Mouse (Mus musculus): ENCODE results near the gene Klk6. TPM values are rescaled to one million over a fixed set of nuclear protein-coding genes. Genes with fewer than 3 reads are reported as not detected.

The Klk6 gene
- polyA plus RNA-seq, 1 experiment from 2014 or later: 23.9 TPM

DNA sequence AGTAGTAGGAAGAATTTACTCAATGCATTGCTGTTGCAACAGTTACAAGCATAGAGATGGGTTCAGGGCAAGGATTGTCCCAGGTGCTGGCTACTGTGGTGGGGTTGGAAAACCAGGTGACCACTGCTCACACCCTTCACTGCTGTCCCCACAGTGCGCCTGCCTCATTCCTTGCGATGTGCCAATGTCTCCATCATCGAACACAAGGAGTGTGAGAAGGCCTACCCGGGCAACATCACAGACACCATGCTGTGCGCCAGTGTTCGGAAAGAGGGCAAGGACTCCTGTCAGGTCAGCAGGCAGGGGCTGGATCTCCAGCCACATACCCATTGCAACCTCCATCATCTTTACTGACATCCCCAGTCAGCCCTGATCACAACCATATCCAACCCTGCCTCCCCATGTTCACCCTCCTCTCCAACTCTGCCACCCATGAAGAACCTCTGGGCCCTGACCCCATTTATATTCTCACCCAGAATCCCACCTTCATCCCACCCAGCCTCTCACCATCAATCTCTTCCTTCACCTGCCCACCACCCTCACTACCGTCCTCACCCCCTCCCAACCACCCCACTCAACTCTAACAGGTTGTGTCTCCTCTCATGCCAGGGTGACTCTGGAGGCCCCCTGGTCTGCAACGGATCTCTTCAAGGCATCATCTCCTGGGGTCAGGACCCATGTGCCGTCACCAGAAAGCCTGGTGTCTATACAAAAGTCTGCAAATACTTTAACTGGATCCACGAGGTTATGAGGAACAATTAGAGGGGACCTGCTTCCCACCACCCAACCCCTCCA is 45.9 kb upstream of the Klk6 start:
- Histone ChIP-seq H3K27me3 (ENCODE audit: control insufficient read depth, insufficient read depth, low read length) (no peaks in the 10 kb centered on the region; the same call in 1 of the 2 replicates), H3K4me3 (ENCODE audit: low read depth, low read length) (no peak overlapping the region), H3K9ac (ENCODE audit: low read length) (no peak overlapping the region), H3K36me3 (ENCODE audit: control insufficient read depth, insufficient read depth, low read length) (no peaks in the 10 kb centered on the region), H3K27ac (replicated peaks) (no peak overlapping the region), H3K4me1 (replicated peaks; ENCODE audit: control insufficient read depth, insufficient read depth) (peaks cover 3% of the 10 kb centered on the region; the same call in 1 of the 2 replicates), H3K4me2 (replicated peaks; ENCODE audit: low read depth) (no peak overlapping the region), H3K9me3 (ENCODE audit: control insufficient read depth, low read length) (no peaks in the 10 kb centered on the region)
- WGBS: 87% methylated on average over 10 of the region's 10 CpGs
- TF ChIP-seq EP300 (optimal IDR thresholded peaks at IDR 0.05): no peak
- no peak for TF ChIP-seq CTCF (IDR thresholded peaks at IDR 0.05; ENCODE audit: low read depth)
- ATAC-seq (ENCODE audit: low FRiP score, low TSS enrichment) (no peak), DNase-seq (ENCODE audit: low spot score) (peak; percentile 8)

DNA sequence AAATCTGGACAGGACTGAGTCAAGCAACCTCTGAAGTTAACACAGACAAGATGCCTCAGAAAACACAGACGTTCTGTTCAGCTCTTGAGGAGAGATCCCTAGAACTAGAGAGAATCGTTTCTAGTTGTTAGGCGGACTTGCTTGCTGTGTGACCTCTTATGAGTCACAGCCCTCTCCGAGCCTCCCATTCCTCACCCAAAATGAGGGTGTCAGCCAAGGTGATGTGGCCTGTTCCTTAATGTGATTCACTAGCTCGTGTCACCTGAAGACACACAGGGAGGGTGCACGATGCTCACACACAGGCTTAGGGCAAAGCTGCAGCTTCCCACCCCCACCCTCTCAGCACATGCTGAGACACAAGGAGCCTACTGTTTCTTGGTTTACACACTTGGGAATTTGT is 44.1 kb upstream of the Klk6 start:
- no peak; the same call in 1 of the 2 replicates for ATAC-seq (ENCODE audit: low FRiP score, low TSS enrichment)
- Histone ChIP-seq H3K36me3 (ENCODE audit: control insufficient read depth, insufficient read depth, low read length) (no peaks in the 10 kb centered on the region), H3K4me1 (replicated peaks; ENCODE audit: control insufficient read depth, insufficient read depth) (peaks cover 3% of the 10 kb centered on the region; the same call in 1 of the 2 replicates), H3K4me3 (ENCODE audit: low read depth, low read length) (no peak overlapping the region), H3K4me2 (replicated peaks; ENCODE audit: low read depth) (peak overlapping the region; percentile 27; the same call in 1 of the 2 replicates), H3K9ac (ENCODE audit: low read length) (no peak overlapping the region), H3K27me3 (ENCODE audit: control insufficient read depth, insufficient read depth, low read length) (no peaks in the 10 kb centered on the region; the same call in 1 of the 2 replicates), H3K27ac (replicated peaks) (peak overlapping the region; percentile 80), H3K9me3 (ENCODE audit: control insufficient read depth, low read length) (no peaks in the 10 kb centered on the region)
- no peak for DNase-seq (ENCODE audit: low spot score)
- 46% methylated on average over 6 of the region's 6 CpGs for WGBS
- TF ChIP-seq EP300 (optimal IDR thresholded peaks at IDR 0.05): peak; percentile 9
- TF ChIP-seq CTCF (IDR thresholded peaks at IDR 0.05; ENCODE audit: low read depth): no peak

DNA sequence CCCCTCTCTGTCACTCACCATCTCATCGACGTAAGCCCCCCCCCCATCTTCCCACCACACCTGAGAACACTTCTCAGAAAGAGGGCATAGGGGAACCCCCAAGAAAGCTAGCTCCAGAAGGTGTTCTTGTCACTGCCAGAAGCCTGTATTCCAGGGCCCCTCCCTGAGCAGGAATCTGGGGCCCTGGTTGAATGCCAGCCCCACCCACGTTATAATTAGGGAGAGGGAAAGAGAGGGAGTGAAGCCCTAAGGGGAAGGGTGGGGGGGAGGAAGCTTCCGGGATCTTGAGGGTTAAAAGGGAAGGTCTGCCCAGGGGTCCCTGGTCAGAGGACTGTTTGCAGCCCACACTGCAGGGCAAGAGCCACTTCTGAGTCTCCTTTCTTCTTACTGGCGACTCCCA is 43.6 kb upstream of the Klk6 start, which contains the start of gene Klk10:
TSS of gene Klk10 (plus strand) at position 290 of the 400 bp plus-strand sequence.
- TF ChIP-seq CTCF (IDR thresholded peaks at IDR 0.05; ENCODE audit: low read depth): no peak
- peak; percentile 28 for TF ChIP-seq EP300 (optimal IDR thresholded peaks at IDR 0.05)
- Histone ChIP-seq H3K9me3 (ENCODE audit: control insufficient read depth, low read length) (no peaks in the 10 kb centered on the region), H3K9ac (ENCODE audit: low read length) (no peak within 1 kb of the TSS), H3K27me3 (ENCODE audit: control insufficient read depth, insufficient read depth, low read length) (no peaks in the 10 kb centered on the region; the same call in 1 of the 2 replicates), H3K4me2 (replicated peaks; ENCODE audit: low read depth) (peak within 1 kb of the TSS; percentile 27), H3K27ac (replicated peaks) (peak within 1 kb of the TSS; percentile 80), H3K4me1 (replicated peaks; ENCODE audit: control insufficient read depth, insufficient read depth) (peaks cover 3% of the 10 kb centered on the region; the same call in 1 of the 2 replicates), H3K4me3 (ENCODE audit: low read depth, low read length) (no peak within 1 kb of the TSS), H3K36me3 (ENCODE audit: control insufficient read depth, insufficient read depth, low read length) (no peaks in the 10 kb centered on the region)
- DNase-seq (ENCODE audit: low spot score): peak; percentile 18
- peak; percentile 22; the same call in 1 of the 2 replicates for ATAC-seq (ENCODE audit: low FRiP score, low TSS enrichment)
- WGBS: 37% methylated on average over 5 of the region's 5 CpGs

DNA sequence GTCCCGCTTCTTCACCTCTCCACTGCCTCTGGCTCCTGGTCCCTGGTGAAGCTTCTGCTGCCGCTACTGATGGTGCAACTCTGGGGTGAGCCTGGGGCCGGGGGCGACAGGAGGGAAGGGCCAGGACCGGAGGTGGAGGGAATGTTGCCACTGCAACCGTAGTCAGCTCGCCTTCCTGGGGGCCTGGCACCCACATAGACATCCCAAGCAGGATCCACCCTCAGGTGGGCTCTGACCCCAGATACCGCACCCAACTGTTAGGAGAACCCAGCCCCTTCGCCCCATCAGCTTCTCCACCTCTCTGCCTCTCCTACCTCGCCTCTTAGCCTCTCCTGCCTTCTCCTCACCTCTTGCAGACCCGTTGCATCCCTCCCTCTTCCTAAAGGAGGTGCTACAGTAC is 42.8 kb upstream of the Klk6 start:
- no peak for ATAC-seq (ENCODE audit: low FRiP score, low TSS enrichment)
- Histone ChIP-seq H3K27ac (replicated peaks) (peak overlapping the region; percentile 80), H3K9ac (ENCODE audit: low read length) (no peak overlapping the region), H3K4me1 (replicated peaks; ENCODE audit: control insufficient read depth, insufficient read depth) (peaks cover 3% of the 10 kb centered on the region; the same call in 1 of the 2 replicates), H3K9me3 (ENCODE audit: control insufficient read depth, low read length) (no peaks in the 10 kb centered on the region), H3K27me3 (ENCODE audit: control insufficient read depth, insufficient read depth, low read length) (no peaks in the 10 kb centered on the region; the same call in 1 of the 2 replicates), H3K36me3 (ENCODE audit: control insufficient read depth, insufficient read depth, low read length) (no peaks in the 10 kb centered on the region), H3K4me3 (ENCODE audit: low read depth, low read length) (no peak overlapping the region), H3K4me2 (replicated peaks; ENCODE audit: low read depth) (peak overlapping the region; percentile 27; the same call in 1 of the 2 replicates)
- WGBS: 77% methylated on average over 11 of the region's 11 CpGs
- no peak; the same call in 1 of the 2 replicates for TF ChIP-seq CTCF (IDR thresholded peaks at IDR 0.05; ENCODE audit: low read depth)
- DNase-seq (ENCODE audit: low spot score): no peak

DNA sequence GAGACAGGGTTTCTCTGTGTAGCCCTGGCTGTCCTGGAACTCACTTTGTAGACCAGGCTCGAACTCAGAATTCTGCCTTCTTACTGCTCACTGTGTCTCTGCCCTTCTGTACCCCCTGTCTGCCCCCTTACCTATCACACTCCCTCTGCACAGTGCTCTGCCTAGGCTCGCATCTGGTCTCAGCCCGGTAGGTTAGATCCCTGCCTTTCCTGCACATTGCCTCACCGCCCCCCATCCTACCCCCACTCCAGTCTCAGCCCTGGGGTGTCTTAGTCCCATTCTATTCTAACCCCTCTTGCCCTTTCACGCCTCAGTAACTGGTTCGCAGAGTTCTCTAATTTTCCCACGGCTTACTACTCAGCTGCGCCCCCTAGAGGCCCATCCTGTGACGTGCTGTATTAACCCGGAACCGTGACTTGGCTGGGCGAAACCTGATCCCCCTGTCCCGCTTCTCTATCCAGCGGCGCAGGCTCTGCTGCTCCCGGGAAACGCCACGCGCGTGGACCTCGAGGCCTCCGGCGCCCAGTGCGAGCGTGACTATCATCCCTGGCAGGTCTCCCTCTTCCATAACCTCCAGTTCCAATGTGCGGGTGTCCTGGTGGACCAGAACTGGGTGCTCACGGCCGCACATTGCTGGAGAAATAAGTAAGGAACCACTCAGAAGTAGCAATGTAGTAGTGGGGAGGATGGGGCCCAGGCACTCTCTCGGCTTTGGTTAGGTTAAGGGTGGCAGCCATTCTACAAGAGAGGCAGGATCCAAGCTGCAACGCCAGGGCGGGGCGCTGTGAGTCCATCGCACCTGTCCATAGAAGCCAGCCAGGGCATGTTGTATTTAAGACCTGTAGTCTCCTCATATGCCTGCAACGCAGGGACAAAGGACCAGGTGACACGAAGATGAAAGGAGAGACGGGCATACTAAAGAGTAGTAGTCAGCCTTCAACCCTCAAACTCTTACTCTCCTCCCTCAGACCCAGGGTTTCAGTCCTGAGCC is 41.7 kb upstream of the Klk6 start:
- no peaks in the 10 kb centered on the region for H3K9me3 ChIP-seq (ENCODE audit: control insufficient read depth, low read length)
- peaks cover 3% of the 10 kb centered on the region; the same call in 1 of the 2 replicates for H3K4me1 ChIP-seq (replicated peaks; ENCODE audit: control insufficient read depth, insufficient read depth)
- WGBS: 8% methylated on average over 36 of the region's 36 CpGs
- H3K27me3 ChIP-seq (ENCODE audit: control insufficient read depth, insufficient read depth, low read length): no peaks in the 10 kb centered on the region; the same call in 1 of the 2 replicates
- DNase-seq (ENCODE audit: low spot score): peak; percentile 89
- H3K9ac ChIP-seq (ENCODE audit: low read length): peak overlapping the region; percentile 58; the same call in 1 of the 2 replicates
- H3K4me2 ChIP-seq (replicated peaks; ENCODE audit: low read depth): peak overlapping the region; percentile 59
- no peaks in the 10 kb centered on the region for H3K36me3 ChIP-seq (ENCODE audit: control insufficient read depth, insufficient read depth, low read length)
- H3K4me3 ChIP-seq (ENCODE audit: low read depth, low read length): peak overlapping the region; percentile 34
- H3K27ac ChIP-seq (replicated peaks): peak overlapping the region; percentile 45; the same call in 1 of the 2 replicates
- TF ChIP-seq EP300 (optimal IDR thresholded peaks at IDR 0.05) (no peak), CTCF (IDR thresholded peaks at IDR 0.05; ENCODE audit: low read depth) (peak; percentile 92)
- ATAC-seq (ENCODE audit: low FRiP score, low TSS enrichment): peak; percentile 74

Measured in stomach, postnatal 0 days (tissue).